8 mouse cellular contexts compared by ENCODE assay signal in genomic region chr9:122310613-122311049, GRCm38 (mm10). TPM values are rescaled to one million over a fixed set of nuclear protein-coding genes. Genes with fewer than 3 reads are reported as not detected.
DNase-seq lines count a peak whose midpoint lies in the region; ATAC-seq and TF ChIP-seq lines count a peak whose summit lies in the region.

No protein-coding gene starts in this region.

- TF ChIP-seq CTCF in MEL (IDR thresholded peaks at IDR 0.05 in 2 of 3, conservative IDR thresholded peaks at IDR 0.05 in 1 of 3; ENCODE audit: control insufficient read depth in 1 of 3, insufficient read depth in 1 of 3, low read depth in 2 of 3, low read length in 3 of 3, poor library complexity in 1 of 3, severe bottlenecking in 1 of 3) = peak; percentile 89 to 95 (median 95)
- peak; percentile 100 for TF ChIP-seq CTCF in layer of hippocampus, adult 2 months (conservative IDR thresholded peaks at IDR 0.05)
- TF ChIP-seq CTCF in lung, adult 2 months (IDR thresholded peaks at IDR 0.05; ENCODE audit: insufficient read depth, low read length) = peak; percentile 97

- H3K4me1 ChIP-seq in MEL (ENCODE audit: control insufficient read depth in 1 of 2, insufficient read depth in 2 of 2, low read length in 2 of 2) = peaks cover 0 to 17% of the 10 kb centered on the region in 2 experiments; a peak in 2 of 4 replicates
- H3K4me1 ChIP-seq in forebrain, embryonic 16.5 days (replicated peaks; ENCODE audit: control insufficient read depth, insufficient read depth, low read length) = peaks cover 10% of the 10 kb centered on the region; the same call in 1 of the 2 replicates
- peaks cover 5% of the 10 kb centered on the region for H3K4me1 ChIP-seq in lung, adult 2 months (ENCODE audit: control insufficient read depth, insufficient read depth, low read length)
- H3K4me1 ChIP-seq in neural tube, embryonic 15.5 days = peaks cover 12% of the 10 kb centered on the region; the same call in 1 of the 2 replicates

- peak; percentile 94 for ATAC-seq in forebrain, embryonic 16.5 days
- peak; percentile 93 for ATAC-seq in neural tube, embryonic 15.5 days (ENCODE audit: low FRiP score)

- TF ChIP-seq POLR2A in MEL (IDR thresholded peaks at IDR 0.05; ENCODE audit: control insufficient read depth in 1 of 2, insufficient read depth in 1 of 2, low read depth in 1 of 2, low read length in 2 of 2, poor library complexity in 1 of 2) = no peak
- no peak; the same call in 1 of the 2 replicates for TF ChIP-seq POLR2A in lung, adult 2 months (IDR thresholded peaks at IDR 0.05; ENCODE audit: borderline replicate concordance, extremely low read depth, low read depth, low read length)

- peaks cover 0 to 13% of the 10 kb centered on the region in 2 experiments; a peak in 2 of 4 replicates for H3K36me3 ChIP-seq in MEL (ENCODE audit: control insufficient read depth in 1 of 2, insufficient read depth in 2 of 2, low read length in 2 of 2)
- no peaks in the 10 kb centered on the region for H3K36me3 ChIP-seq in forebrain, embryonic 16.5 days (ENCODE audit: control insufficient read depth, insufficient read depth)
- no peaks in the 10 kb centered on the region for H3K36me3 ChIP-seq in neural tube, embryonic 15.5 days

- intact Hi-C loops in heart, postnatal 36 days (cut with DNase I) = loop anchor here (1.0 to 10.0 kb wide), 2 partner anchors 63 to 296 kb away; no protein-coding TSS in a partner anchor

- H3K9ac ChIP-seq in MEL (ENCODE audit: control insufficient read depth, low read depth, low read length, poor library complexity, severe bottlenecking) = peak overlapping the region; percentile 82
- peak overlapping the region; percentile 57 for H3K9ac ChIP-seq in forebrain, embryonic 16.5 days (replicated peaks; ENCODE audit: low read depth, low read length)
- peak overlapping the region; percentile 52 for H3K9ac ChIP-seq in neural tube, embryonic 15.5 days (replicated peaks)

- no peak for TF ChIP-seq EP300 in MEL (IDR thresholded peaks at IDR 0.05; ENCODE audit: low read depth in 1 of 2, low read length in 2 of 2)

- H3K27ac ChIP-seq in MEL (ENCODE audit: control insufficient read depth, low read depth, low read length) = no peak overlapping the region
- H3K27ac ChIP-seq in forebrain, embryonic 16.5 days (ENCODE audit: low read length) = peak overlapping the region; percentile 71
- peak overlapping the region; percentile 76 for H3K27ac ChIP-seq in layer of hippocampus, adult 2 months
- peak overlapping the region; percentile 80 for H3K27ac ChIP-seq in neural tube, embryonic 15.5 days (replicated peaks)

- no peaks in the 10 kb centered on the region for H3K9me3 ChIP-seq in MEL (replicated peaks; ENCODE audit: insufficient read depth, low read length)
- no peaks in the 10 kb centered on the region for H3K9me3 ChIP-seq in forebrain, embryonic 16.5 days (ENCODE audit: control insufficient read depth, low read length)
- no peaks in the 10 kb centered on the region for H3K9me3 ChIP-seq in neural tube, embryonic 15.5 days (replicated peaks)

- under 1% methylated on average over 19 of the region's 19 CpGs for WGBS in forebrain, embryonic 16.5 days
- WGBS in lung, adult 2 months = 3% methylated on average over 19 of the region's 19 CpGs
- WGBS in neural tube, embryonic 15.5 days = 7% methylated on average over 18 of the region's 19 CpGs

- H3K4me3 ChIP-seq in MEL (ENCODE audit: control insufficient read depth in 1 of 2, insufficient read depth in 1 of 2, low read depth in 2 of 2, low read length in 2 of 2) = peak overlapping the region; percentile 70 to 85
- peak overlapping the region; percentile 50 for H3K4me3 ChIP-seq in forebrain, embryonic 16.5 days (replicated peaks; ENCODE audit: low read length)
- peak overlapping the region; percentile 60 for H3K4me3 ChIP-seq in layer of hippocampus, adult 2 months
- H3K4me3 ChIP-seq in lung, adult 2 months (replicated peaks; ENCODE audit: extremely low read depth, low read depth, low read length) = peak overlapping the region; percentile 83
- H3K4me3 ChIP-seq in neural tube, embryonic 15.5 days (replicated peaks) = peak overlapping the region; percentile 44

- H3K27me3 ChIP-seq in MEL (ENCODE audit: control insufficient read depth in 1 of 2, insufficient read depth in 2 of 2, low read length in 2 of 2) = peaks cover 0 to 2% of the 10 kb centered on the region in 2 experiments; a peak in 3 of 4 replicates
- H3K27me3 ChIP-seq in forebrain, embryonic 16.5 days (replicated peaks; ENCODE audit: control insufficient read depth, insufficient read depth, low read length) = no peaks in the 10 kb centered on the region
- H3K27me3 ChIP-seq in neural tube, embryonic 15.5 days (replicated peaks) = no peaks in the 10 kb centered on the region; the same call in 1 of the 2 replicates

- DNase-seq in MEL (ENCODE audit: low read depth, low spot score) = peak; percentile 89
- DNase-seq in cerebellum, adult 18-20 months = peak; percentile 74 to 84
- peak; percentile 86 for DNase-seq in heart, postnatal 36 days
- DNase-seq in layer of hippocampus, adult 2 months (ENCODE audit: low spot score in 2 of 2) = peak; percentile 74 to 86
- peak; percentile 85 for DNase-seq in lung, adult 2 months
- DNase-seq in testis, postnatal 10 days (ENCODE audit: low spot score) = peak; percentile 92

- no peaks in the 10 kb centered on the region for H3K79me2 ChIP-seq in MEL (ENCODE audit: control insufficient read depth, insufficient read depth, low read length, poor library complexity)

- peak; percentile 80 for TF ChIP-seq RAD21 in MEL (IDR thresholded peaks at IDR 0.05; ENCODE audit: low read depth, low read length)

- peak overlapping the region; percentile 60 for H3K4me2 ChIP-seq in forebrain, embryonic 16.5 days (ENCODE audit: low read length)
- peak overlapping the region; percentile 63 for H3K4me2 ChIP-seq in neural tube, embryonic 15.5 days

TF ChIP-seq in MEL, 35 proteins besides CTCF, POLR2A, EP300 and RAD21:
- TF ChIP-seq TBP (IDR thresholded peaks at IDR 0.05; ENCODE audit: low read depth, low read length) (no peak), NRF1 (IDR thresholded peaks at IDR 0.05; ENCODE audit: insufficient read depth, low read depth, low read length, poor library complexity, severe bottlenecking) (no peak), CHD2 (IDR thresholded peaks at IDR 0.05; ENCODE audit: low read length) (no peak), ZNF384 (IDR thresholded peaks at IDR 0.05; ENCODE audit: low read depth, low read length) (no peak), BHLHE40 (IDR thresholded peaks at IDR 0.05; ENCODE audit: borderline replicate concordance, low read depth, low read length) (peak; percentile 65; the same call in 1 of the 2 replicates), E2F4 (IDR thresholded peaks at IDR 0.05; ENCODE audit: borderline replicate concordance, low read depth, low read length) (no peak), GATA1 (IDR thresholded peaks at IDR 0.05; ENCODE audit: low read depth, low read length) (no peak), SMC3 (IDR thresholded peaks at IDR 0.05; ENCODE audit: low read depth, low read length) (peak; percentile 65), MYC (IDR thresholded peaks at IDR 0.05; ENCODE audit: low read depth, low read length) (0 out of 2 replicates have a peak, but pooled peaks have one; percentile 40), SIN3A (IDR thresholded peaks at IDR 0.05; ENCODE audit: low read length) (no peak; the same call in 1 of the 2 replicates), USF2 (IDR thresholded peaks at IDR 0.05; ENCODE audit: borderline replicate concordance in 1 of 2, insufficient read depth in 1 of 2, low read depth in 1 of 2, low read length in 2 of 2) (0 out of 4 replicates have a peak, but pooled peaks of 1 of the 2 experiments have one; percentile 35), RCOR1 (IDR thresholded peaks at IDR 0.05; ENCODE audit: low read depth, low read length) (no peak), ZC3H11A (IDR thresholded peaks at IDR 0.05; ENCODE audit: low read depth, low read length) (peak; percentile 40; the same call in 1 of the 2 replicates), MAX (IDR thresholded peaks at IDR 0.05; ENCODE audit: low read length) (peak; percentile 49), NELFE (IDR thresholded peaks at IDR 0.05; ENCODE audit: low read depth, low read length) (no peak), USF1 (IDR thresholded peaks at IDR 0.05; ENCODE audit: low read depth, low read length) (peak; percentile 84)

RNA-seq across cellular contexts. Expression of gene Ano10, which starts 16.4 kb away (rescaled TPM):
- 0.29 and 0.54 TPM in 2 replicates for total RNA-seq in MEL (2012; rRNA removed)
- polyA plus RNA-seq in MEL (2012; ENCODE audit: insufficient read depth in 1 of 2, insufficient read length in 2 of 2, low read depth in 1 of 2, low replicate concordance in 2 of 2, missing spikeins in 1 of 2) = 1 to 10 TPM in 1 of 2 experiments, not detected in 1; 3.1 TPM
- polyA plus RNA-seq in forebrain, embryonic 16.5 days (2015; fragmentation: Nextera tagmentation; extraction: Ambion mirVana) = 34.9 and 35.0 TPM in 2 replicates
- total RNA-seq in heart, postnatal 36 days (2021) = 100 to 1,000 TPM in 1 of 2 experiments, 10 to 100 TPM in 1; 85.6 to 154 TPM
- 10 to 100 TPM; 18.3 to 18.8 TPM for total RNA-seq in layer of hippocampus, adult 2 months (2021)
- polyA plus RNA-seq in lung, adult 2 months (2012; rRNA removed) = 48.7 and 50.6 TPM in 2 replicates
- 41.6 and 43.0 TPM in 2 replicates for polyA plus RNA-seq in neural tube, embryonic 15.5 days (2015; fragmentation: Nextera tagmentation; extraction: Ambion mirVana)

RNA-seq across cellular contexts. Expression of gene Abhd5, which starts 40.8 kb away (rescaled TPM):
- 14.2 and 14.3 TPM in 2 replicates for total RNA-seq in MEL (2012; rRNA removed)
- 10 to 100 TPM in 1 of 2 experiments, not detected in 1; 20.2 TPM for polyA plus RNA-seq in MEL (2012; ENCODE audit: insufficient read depth in 1 of 2, insufficient read length in 2 of 2, low read depth in 1 of 2, low replicate concordance in 2 of 2, missing spikeins in 1 of 2)
- polyA plus RNA-seq in forebrain, embryonic 16.5 days (2015; fragmentation: Nextera tagmentation; extraction: Ambion mirVana) = 23.0 and 27.4 TPM in 2 replicates
- total RNA-seq in heart, postnatal 36 days (2021) = 10 to 100 TPM; 57.9 to 67.5 TPM
- 10 to 100 TPM; 17.5 to 18.8 TPM for total RNA-seq in layer of hippocampus, adult 2 months (2021)
- 26.2 and 41.4 TPM in 2 replicates for polyA plus RNA-seq in lung, adult 2 months (2012; rRNA removed)
- polyA plus RNA-seq in neural tube, embryonic 15.5 days (2015; fragmentation: Nextera tagmentation; extraction: Ambion mirVana) = 25.9 and 27.6 TPM in 2 replicates
